Mouse (Mus musculus) monocyte, adult 5-6 weeks (primary cell): Measurements from ENCODE around the gene Cbx2. TPM values are rescaled to one million over a fixed set of nuclear protein-coding genes. Genes with fewer than 3 reads are reported as not detected.

Source experiments
- ATAC-seq: fragments of 153-309, 156-312 bp; replicated peaks from 2 replicates; pipeline ENCODE4 v1.8.0; 2017; ENCODE audit warnings: mild to moderate bottlenecking; ENCODE audit not compliant: low TSS enrichment, insufficient number of reproducible peaks, severe bottlenecking, poor library complexity, low FRiP score
- total RNA-seq: library from RNA; stranded (forward); fragments of 200-1000, 200-491, 200-594 nt; gene quantifications from 3 replicates; pipeline ENCODE4 v1.2.3, GENCODE M21; 2017

The Cbx2 gene
- total RNA-seq, 1 experiment from 2014 or later, result 2.2 TPM

DNA sequence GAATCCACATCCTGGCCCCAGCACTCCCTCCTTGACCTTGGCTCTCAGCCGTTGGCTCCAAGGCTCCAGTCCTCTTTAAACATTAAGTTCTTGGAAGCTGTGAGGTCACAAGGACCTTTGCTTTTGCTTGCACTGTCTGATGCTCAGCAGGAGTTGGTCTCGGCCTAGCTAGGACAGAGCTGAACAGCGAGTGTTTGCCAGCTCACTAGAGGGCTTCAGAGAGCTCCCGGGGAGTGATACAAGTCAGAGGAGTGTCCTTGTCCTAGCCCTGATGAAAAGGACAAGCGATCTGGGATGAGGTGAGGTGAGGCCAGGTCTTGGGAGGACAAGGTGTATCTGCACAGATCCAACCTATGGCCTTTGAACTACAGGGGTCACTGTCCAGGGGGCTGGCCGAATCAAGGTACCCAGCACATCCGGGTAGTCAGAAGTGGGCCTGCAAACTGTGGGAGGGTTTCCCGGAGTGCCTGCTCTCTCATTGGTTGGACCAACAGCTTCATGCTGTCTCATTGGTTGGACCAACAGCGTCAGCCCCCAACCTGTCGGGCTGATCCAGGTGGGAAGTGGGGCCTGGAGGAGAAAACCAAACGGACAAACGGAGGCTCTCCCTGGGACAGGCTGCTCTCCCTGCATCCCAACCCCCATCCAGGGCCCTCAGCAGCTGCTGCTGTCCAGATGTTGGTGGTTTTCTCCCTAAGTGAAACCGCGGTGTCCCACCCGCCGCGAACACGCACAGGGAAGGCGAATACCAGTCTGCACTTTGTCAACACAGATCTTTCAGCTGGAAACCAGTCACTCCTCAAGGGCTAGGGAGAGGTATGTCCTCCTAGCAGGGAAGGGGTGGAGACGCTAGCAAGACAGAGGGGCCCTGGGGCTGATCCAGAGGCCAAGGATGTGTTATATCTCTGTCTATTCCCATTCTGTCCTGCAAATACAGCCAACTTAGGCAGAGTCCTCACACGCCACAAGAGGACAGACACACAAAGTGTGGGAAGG lies 15.0 kb upstream of the Cbx2 start:
- no peak for ATAC-seq

DNA sequence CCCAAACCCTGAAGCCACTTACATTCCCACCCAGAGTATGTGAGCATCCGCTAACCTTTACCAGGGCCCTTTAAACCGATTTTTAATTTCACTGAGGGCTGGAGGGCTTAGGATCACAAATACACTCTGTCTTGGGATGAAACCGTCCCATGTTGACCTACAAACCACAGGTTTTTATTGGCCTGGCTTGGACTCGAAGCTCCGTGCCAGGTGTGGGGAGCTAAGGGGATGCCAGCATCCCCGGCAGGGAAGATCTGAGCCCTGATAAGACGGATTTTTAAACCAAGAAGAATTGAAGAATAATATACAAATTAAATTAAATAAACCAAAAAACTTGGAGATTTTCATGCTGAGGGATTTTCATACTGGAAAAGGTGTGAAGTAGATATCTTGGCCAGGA lies 8.3 kb upstream of the Cbx2 start:
- ATAC-seq, result no peak

DNA sequence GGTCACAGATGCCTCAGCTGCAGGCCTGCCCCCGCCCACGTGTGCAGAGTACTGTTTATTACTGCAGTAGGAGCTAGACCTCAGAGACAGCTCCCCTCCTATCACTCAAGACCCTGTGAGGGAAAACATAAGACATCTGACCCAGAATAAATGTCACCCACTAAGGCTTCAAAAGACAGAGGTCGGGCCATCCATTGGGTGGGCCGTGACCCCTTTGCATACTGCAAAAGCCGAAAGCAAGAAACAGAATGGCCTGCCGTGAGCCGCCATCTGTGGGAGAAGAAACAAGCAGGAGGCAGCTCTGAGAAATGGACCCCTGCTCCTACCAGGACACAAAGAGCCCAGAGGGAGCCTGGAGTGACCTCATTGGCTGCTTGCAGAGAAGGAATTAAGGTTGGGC lies 5.3 kb upstream of the Cbx2 start:
- no peak for ATAC-seq

GRCm38 (mm10) chr11:119021180-119021579 lies 1.6 kb upstream of the Cbx2 start:
- ATAC-seq, result no peak

DNA sequence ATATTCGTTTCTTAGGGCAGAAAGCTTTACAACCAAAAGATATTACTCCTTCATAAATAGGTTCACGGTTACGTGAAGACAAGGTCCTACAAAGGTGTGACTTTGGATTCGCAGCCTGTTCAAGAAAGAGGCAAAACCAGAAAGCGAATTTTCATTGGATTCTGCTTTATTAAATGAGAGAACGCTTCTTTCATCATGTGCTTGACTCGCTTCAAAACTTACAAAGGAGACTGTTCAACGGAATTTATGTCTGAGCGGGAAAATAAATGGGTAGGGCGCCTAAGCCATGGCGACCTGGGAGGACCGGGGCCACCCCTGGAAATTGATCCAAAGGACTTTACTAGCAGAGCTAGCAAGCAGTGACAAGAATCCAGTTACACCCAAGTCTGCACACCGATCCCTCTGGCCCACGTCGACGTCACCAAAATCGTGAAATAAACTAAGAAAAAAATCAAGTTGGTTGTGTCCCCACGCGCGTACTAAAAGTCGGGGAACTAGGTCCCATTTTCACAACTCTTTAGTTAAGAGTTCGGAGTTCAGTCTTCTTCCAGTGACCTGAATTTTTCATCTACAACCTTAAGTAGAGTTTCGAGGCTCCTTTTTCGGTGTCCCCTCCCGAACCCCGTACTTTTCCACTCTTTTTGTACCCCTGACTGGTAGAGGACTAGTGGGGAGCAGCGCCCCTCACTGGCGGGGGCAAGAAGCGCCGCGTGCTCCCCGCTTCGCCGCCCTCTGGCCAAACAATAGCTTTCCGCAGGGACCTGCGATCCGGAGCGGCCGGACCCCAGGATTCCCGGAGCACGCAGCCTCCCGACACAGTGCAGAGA lies 481 bp upstream of the Cbx2 start:
- ATAC-seq, result no peak

DNA sequence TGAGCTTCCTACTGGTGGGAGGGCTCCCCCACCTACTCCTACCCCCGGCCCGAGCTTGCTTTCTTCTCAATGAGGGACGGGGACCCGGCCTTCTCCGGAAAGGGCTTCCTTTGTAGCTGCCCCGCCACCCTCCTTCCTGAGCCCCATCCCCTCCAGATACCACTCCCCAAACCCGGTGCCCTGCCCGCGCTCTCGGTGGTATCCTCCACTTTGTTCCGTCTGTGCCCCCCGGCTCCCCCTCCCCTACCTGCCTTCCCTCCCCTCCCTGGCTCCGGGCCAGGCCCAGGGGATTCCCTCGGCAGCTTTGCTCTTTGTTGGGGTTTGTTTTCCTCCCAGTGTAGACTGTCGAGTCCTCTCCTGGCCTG lies 836 bp downstream of the Cbx2 start:
- ATAC-seq, result no peak

DNA sequence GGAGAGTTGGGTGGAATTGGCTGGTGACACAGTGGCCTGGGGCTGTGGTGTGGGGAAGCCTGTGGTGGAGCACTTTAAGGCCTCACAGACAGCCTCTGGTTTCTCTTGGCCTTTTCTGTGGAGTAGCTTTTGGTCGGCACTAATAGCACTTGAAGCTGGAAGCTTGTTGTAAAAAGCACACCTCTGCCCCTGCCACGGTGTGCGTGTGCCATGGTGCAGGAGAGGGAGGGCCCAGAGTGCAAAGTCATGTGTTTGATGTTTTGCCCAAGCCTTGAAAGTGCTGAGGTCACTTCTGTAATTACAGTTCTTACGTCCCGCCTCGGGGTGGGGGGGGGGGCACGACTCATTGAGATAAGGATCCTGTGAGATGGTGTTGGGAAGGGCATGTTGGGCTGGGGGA lies 1.5 kb downstream of the Cbx2 start:
- ATAC-seq, result no peak

GRCm38 (mm10) chr11:119026203-119026602 lies 3.4 kb downstream of the Cbx2 start:
- no peak for ATAC-seq

DNA sequence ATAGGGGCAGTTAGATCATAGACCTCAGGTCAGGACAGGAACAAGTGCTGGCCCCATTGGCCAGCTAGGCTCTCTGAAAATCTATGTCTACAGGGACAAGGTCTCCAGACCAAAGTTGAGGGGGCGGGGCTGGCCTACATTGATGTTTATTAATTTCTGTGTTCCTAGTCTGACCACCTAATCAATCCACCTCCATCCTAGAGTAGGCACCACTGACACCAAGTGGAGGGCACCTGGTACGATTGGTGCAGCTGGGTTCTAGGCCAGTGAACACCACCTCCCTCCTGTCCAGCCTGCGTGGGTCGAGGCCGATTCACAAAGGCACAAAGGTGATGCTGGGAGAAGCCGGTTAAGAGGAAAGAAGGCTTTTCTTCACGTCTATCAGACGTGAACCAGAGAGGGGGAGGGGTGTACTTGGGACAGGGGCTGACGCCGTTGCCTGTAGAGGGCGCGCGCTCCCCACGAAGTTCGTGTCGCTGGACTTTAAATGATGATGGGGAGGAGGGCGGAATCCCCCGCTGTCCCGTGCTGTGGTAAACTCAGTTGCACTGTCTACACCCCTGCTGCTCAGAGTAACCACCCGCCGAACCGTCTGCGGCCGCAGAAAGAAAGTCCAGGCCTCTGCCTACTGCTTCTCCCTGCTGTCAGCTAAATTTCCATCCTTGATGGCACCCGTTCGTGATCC lies 11.3 kb downstream of the Cbx2 start:
- peak; percentile 83 for ATAC-seq

- no peak for ATAC-seq
Measured at GRCm38 (mm10) chr11:119034635-119035034, 11.9 kb downstream of the Cbx2 start.

- 0 out of 2 replicates have a peak, but pooled peaks have one; percentile 7 for ATAC-seq
Measured at GRCm38 (mm10) chr11:119035094-119035685, 12.4 kb downstream of the Cbx2 start.

DNA sequence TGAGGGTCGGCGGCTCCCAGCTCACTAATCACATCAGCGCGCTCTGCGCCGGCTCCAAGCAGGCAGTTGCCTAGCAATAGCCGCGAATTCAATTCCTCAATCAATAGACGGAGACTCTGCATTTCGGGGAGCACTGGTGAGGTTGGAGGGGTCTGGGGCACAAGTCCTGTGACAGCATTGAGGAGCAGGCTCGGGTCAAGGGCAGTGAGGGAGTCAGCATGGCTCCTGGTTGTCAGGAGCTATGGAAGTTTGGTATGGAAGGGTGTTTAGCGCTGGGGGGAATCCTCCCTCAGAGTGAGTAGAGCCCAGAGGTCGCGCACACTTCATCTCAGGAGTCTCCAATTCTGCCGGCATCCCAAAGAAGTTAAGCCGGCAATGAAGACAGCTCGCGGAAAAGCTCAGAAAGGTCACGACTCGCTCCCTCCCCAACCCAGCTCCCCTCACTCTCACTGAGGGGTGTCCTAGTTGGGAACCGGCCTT lies 13.0 kb downstream of the Cbx2 start:
- no peak for ATAC-seq

DNA sequence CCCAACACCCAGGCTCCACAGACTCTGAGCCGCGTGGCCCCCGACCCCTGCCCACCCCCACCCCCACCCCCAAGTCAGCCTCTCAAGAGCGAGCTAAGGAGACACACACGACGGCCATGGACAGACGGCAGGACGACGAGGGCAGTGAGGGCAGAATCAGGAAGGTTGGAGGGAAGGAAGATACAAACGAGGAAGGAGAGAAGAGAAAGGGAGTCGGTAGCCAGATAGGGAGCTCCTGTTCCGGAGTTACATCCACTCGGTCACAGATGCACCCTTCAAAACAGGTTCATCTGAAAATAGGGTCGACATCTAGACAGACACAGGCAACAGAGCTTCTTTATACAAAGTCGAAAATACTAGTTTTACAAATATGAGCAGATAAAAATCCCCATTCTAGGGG lies 13.7 kb downstream of the Cbx2 start:
- no peak for ATAC-seq

GRCm38 (mm10) chr11:119036934-119037779 lies 14.4 kb downstream of the Cbx2 start:
- ATAC-seq, result no peak

DNA sequence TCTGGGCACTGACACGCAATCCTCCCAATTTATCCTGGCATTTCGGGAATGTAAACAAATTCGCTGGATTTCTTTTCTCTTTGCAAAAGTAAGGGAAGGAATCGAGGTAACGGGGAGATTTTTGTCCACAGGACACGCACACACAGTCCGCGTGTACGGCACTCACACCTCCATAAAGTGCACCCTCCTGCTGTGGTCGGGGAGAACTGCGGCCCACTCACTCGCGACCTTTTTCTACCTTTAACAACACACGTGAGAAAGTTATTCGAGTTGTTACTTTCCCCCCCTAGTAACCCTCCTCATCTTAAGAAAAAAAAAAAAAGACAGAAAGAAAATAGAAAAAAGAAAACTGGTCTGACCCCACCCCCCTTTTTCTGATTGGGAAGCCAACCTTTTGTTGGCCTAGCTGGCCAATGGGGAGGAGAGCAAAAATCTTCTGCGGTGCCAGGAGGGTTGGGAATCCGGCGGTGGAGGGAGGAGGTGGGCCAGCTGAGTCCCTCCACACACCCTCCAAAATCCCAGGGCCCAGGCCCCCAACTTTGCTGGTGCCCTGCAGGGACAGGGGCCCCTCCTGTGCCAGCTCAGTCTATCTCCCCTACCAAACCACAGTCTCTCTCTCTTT lies 15.1 kb downstream of the Cbx2 start:
- ATAC-seq, result no peak

GRCm38 (mm10) chr11:119038744-119039484 lies 16.2 kb downstream of the Cbx2 start:
- no peak for ATAC-seq
